Mouse (Mus musculus): Measurements from ENCODE around the gene Eno4. TPM values are rescaled to one million over a fixed set of nuclear protein-coding genes. Genes with fewer than 3 reads are reported as not detected.

The Eno4 gene
- polyA plus RNA-seq (2012; rRNA removed; ENCODE audit: low replicate concordance): not detected in 2 replicates

GRCm38 (mm10) chr19:58942841-58943828 is at the start of gene Eno4, which contains the start of gene Hspa12a:
TSS of gene Eno4 (plus strand) at chr19:58943425.
TSS of gene Hspa12a (minus strand) at chr19:58943654.

Other genes starting within 250 kb of the Eno4 start
- gene Pnliprp1, start 214.5 kb upstream of the Eno4 start, polyA plus RNA-seq (2012; rRNA removed; ENCODE audit: low replicate concordance): 1.9 and 174 TPM in 2 replicates
- 18.4 and 26.3 TPM in 2 replicates for gene Pnliprp2, start 183.7 kb upstream of the Eno4 start, polyA plus RNA-seq (2012; rRNA removed; ENCODE audit: low replicate concordance)
- gene 1700019N19Rik, start 149.0 kb upstream of the Eno4 start, polyA plus RNA-seq (2012; rRNA removed; ENCODE audit: low replicate concordance): not detected in 2 replicates
- gene Hspa12a, start 229 bp downstream of the Eno4 start, polyA plus RNA-seq (2012; rRNA removed; ENCODE audit: low replicate concordance): 4.1 and 6.1 TPM in 2 replicates
- gene Shtn1, start 132.7 kb downstream of the Eno4 start, polyA plus RNA-seq (2012; rRNA removed; ENCODE audit: low replicate concordance): 0.45 and 1.3 TPM in 2 replicates
- gene Vax1, start 226.6 kb downstream of the Eno4 start, polyA plus RNA-seq (2012; rRNA removed; ENCODE audit: low replicate concordance): not detected in 2 replicates